Mouse (Mus musculus): ENCODE results near the gene Pdf. TPM values are rescaled to one million over a fixed set of nuclear protein-coding genes. Genes with fewer than 3 reads are reported as not detected.

Pdf gene
- polyA plus RNA-seq (2015; fragmentation: Nextera tagmentation; extraction: Ambion mirVana), result 13.5 and 14.7 TPM in 2 replicates

DNA sequence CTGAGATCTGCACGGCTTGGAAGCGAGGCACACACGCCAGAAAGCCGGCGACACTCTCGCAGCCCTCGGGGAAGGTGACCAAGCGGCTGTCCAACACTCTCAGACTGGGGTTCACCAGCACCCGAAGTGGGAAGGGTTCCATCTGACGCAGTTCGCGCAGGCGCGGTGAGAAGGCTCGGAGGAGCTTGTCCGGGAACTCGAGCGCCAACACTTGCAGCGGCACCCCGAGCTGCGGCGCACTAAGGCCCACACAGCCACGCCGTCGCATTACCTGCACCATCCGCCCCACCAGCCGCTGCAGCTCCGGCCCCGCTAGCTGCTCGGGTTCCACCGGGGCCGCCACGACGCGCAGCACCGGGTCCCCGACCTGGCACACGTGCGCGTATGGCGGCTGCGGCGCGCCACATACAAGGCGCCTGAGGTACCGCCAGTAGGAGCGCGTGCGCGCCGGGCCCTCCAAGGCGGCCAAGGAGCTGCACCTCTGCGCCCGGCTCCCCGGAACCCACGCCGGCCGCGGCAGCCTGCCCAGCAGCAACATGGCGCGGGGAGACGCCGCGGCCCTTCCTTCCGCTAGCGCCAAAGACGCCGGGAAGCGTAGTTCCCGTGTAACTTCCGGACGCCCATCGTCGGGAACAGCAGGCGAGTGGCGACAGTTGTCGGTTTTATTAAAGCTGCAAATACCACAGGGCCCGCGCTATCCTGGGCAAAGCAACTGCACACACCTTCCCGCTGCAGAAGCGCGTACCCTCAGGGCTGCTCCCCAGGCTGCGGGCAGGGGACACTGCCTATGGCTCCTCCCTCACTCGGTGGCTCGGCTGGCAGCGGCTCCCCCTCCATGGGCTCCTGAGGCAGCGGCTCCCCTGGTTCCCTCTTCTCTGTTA is at the start of gene Pdf:
TSS of gene Pdf (minus strand) at position 554 of the 881 bp plus-strand sequence.
- Histone ChIP-seq H3K27me3 (ENCODE audit: control insufficient read depth, insufficient read depth, low read depth, low read length) (no peaks in the 10 kb centered on the region), H3K9ac (ENCODE audit: low read depth, low read length) (peak within 1 kb of the TSS; percentile 75), H3K4me1 (ENCODE audit: control insufficient read depth, low read depth, low read length) (peaks cover 17% of the 10 kb centered on the region), H3K4me2 (ENCODE audit: low read depth, low read length) (peak within 1 kb of the TSS; percentile 81), H3K27ac (ENCODE audit: low read length) (peak within 1 kb of the TSS; percentile 85), H3K4me3 (ENCODE audit: low read depth, low read length) (peak within 1 kb of the TSS; percentile 76), H3K36me3 (ENCODE audit: control insufficient read depth, insufficient read depth) (peaks cover 53% of the 10 kb centered on the region), H3K9me3 (replicated peaks; ENCODE audit: control insufficient read depth, low read length) (no peaks in the 10 kb centered on the region)
- peak; percentile 76 for ATAC-seq (ENCODE audit: low read depth)
- under 1% methylated on average over 87 of the region's 87 CpGs for WGBS (ENCODE audit: insufficient replicate concordance)

DNA sequence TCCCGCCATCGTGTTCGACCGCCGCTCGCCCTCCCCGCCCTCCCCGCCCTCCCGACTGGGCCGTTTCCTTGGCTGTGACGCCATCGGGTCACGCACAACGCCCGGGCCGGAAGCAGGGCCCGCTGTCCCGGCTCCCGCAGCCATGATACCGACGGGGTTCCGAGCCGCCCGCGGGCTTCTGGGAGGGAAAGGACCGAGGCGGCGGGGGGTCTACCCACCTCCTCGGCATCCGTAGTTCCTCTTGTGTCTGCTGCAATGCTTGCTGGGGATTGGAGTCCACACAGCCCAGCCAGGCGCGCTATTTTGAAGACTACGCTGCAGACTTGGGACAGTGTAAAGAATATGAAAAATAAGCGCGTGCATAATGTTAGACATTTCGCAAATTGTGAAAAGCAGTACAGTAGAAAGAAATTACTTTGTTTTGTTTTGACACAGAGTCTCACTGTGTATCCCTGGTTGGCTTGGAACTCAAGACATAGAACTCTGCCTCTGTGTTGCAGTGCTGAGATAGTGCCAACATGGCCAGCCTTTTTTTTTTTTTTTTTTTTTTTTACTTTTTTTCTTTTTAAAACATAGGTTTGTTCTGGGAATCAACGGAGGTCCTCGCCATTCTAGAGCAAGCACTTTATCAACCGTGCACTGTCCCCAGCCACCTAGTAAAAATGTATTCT is 48.1 kb upstream of the Pdf start, which contains the start of gene Terf2:
TSS of gene Terf2 (minus strand) at position 182 of the 671 bp plus-strand sequence.
- WGBS (ENCODE audit: insufficient replicate concordance), result 2% methylated on average over 39 of the region's 39 CpGs
- no peaks in the 10 kb centered on the region; the same call in 1 of the 2 replicates for H3K36me3 ChIP-seq (ENCODE audit: control insufficient read depth, insufficient read depth)
- peaks cover 14% of the 10 kb centered on the region for H3K4me1 ChIP-seq (ENCODE audit: control insufficient read depth, low read depth, low read length)
- ATAC-seq (ENCODE audit: low read depth), result peak; percentile 89
- H3K4me2 ChIP-seq (ENCODE audit: low read depth, low read length), result peak within 1 kb of the TSS; percentile 77
- H3K9me3 ChIP-seq (replicated peaks; ENCODE audit: control insufficient read depth, low read length), result no peaks in the 10 kb centered on the region
- H3K27me3 ChIP-seq (ENCODE audit: control insufficient read depth, insufficient read depth, low read depth, low read length), result no peaks in the 10 kb centered on the region
- peak within 1 kb of the TSS; percentile 95 for H3K27ac ChIP-seq (ENCODE audit: low read length)
- peak within 1 kb of the TSS; percentile 91 for H3K4me3 ChIP-seq (ENCODE audit: low read depth, low read length)
- peak within 1 kb of the TSS; percentile 95 for H3K9ac ChIP-seq (ENCODE audit: low read depth, low read length)

DNA sequence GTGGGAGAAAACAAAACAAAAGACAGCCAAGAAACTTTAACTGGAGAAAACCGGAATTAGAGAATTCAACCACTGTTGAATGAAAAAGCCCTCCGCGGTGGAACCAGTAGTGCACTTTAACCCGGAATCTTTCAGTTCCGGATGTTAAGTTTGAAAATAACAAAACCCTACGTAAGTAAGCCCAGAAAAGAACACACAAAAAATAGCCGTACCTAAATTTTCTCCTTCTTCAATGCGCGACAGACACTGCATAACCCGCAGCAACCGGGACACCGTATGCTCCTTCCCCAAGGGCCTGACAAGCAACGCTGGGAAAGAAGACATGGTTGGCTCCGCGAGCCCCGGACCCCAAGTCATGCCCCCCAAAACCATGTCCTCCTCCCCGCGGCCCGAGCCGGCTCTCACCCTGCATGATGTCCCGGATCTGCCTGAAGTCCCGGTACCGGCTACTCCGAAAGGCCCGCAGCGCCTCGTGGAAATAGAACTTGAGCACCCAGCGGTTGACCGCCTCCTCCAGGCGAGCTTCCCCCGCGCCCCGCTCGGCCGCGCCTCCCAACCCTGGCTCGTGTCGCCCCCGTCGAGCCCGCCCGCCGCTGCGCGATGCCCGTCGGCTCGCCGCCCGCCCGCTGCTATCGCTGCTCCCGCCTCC is 47.4 kb upstream of the Pdf start:
- peak; percentile 20 for ATAC-seq (ENCODE audit: low read depth)
- Histone ChIP-seq H3K27ac (ENCODE audit: low read length) (peak overlapping the region; percentile 95), H3K4me2 (ENCODE audit: low read depth, low read length) (peak overlapping the region; percentile 77), H3K9ac (ENCODE audit: low read depth, low read length) (peak overlapping the region; percentile 95), H3K4me1 (ENCODE audit: control insufficient read depth, low read depth, low read length) (peaks cover 14% of the 10 kb centered on the region), H3K9me3 (replicated peaks; ENCODE audit: control insufficient read depth, low read length) (no peaks in the 10 kb centered on the region), H3K4me3 (ENCODE audit: low read depth, low read length) (peak overlapping the region; percentile 91), H3K36me3 (ENCODE audit: control insufficient read depth, insufficient read depth) (peaks cover 2% of the 10 kb centered on the region; the same call in 1 of the 2 replicates), H3K27me3 (ENCODE audit: control insufficient read depth, insufficient read depth, low read depth, low read length) (no peaks in the 10 kb centered on the region)
- under 1% methylated on average over 40 of the region's 53 CpGs for WGBS (ENCODE audit: insufficient replicate concordance)

DNA sequence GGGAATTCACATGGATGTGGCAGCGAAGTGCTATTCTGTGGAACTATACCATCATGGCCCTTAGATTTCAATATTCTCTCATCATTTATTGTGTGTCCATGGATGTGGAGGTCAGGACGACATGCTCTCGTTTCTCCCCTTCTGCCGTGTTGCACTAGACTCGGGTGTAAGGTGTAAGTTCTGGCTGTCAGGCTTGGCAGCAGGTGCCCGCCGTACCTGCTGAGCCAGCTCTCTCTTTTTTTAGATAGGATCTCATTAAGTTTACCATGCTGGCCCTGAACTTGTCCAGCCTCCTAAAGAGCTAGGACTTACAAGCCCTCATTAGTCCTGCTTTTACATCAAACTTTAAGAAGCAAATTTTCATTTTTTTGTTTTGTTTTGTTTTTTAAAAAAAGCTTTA is 42.1 kb upstream of the Pdf start:
- Histone ChIP-seq H3K9ac (ENCODE audit: low read depth, low read length) (no peak overlapping the region), H3K36me3 (ENCODE audit: control insufficient read depth, insufficient read depth) (peaks cover 9% of the 10 kb centered on the region), H3K4me1 (ENCODE audit: control insufficient read depth, low read depth, low read length) (peaks cover 10% of the 10 kb centered on the region), H3K27me3 (ENCODE audit: control insufficient read depth, insufficient read depth, low read depth, low read length) (no peaks in the 10 kb centered on the region), H3K4me2 (ENCODE audit: low read depth, low read length) (no peak overlapping the region), H3K4me3 (ENCODE audit: low read depth, low read length) (no peak overlapping the region), H3K9me3 (replicated peaks; ENCODE audit: control insufficient read depth, low read length) (no peaks in the 10 kb centered on the region), H3K27ac (ENCODE audit: low read length) (no peak overlapping the region)
- WGBS (ENCODE audit: insufficient replicate concordance), result 91% methylated on average over 7 of the region's 7 CpGs
- no peak for ATAC-seq (ENCODE audit: low read depth)

DNA sequence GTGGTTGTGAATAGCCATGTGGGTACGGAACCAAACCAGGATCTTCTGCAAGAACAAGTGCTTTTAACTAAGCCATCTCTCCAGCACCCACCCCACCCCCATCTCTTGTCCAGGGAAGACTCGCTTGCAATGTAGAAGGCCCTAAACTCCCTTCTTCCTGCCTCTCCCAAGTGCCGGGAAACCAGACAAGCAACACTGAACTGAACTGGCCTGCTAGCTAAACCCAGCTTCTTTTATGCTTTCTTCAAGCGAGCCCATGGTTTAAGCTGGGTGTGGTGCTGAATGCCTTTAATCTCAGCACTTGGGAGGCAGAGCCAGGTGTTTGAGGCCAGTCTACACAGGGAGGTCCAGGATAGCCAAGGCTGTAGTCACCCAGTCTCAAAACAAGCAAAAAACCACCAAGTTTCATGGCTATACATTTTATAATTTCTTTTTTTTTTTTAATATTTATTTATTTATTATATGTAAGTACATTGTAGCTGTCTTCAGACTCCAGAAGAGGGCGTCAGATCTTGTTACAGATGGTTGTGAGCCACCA is 40.2 kb upstream of the Pdf start:
- Histone ChIP-seq H3K36me3 (ENCODE audit: control insufficient read depth, insufficient read depth) (peaks cover 13% of the 10 kb centered on the region), H3K4me3 (ENCODE audit: low read depth, low read length) (no peak overlapping the region), H3K4me1 (ENCODE audit: control insufficient read depth, low read depth, low read length) (no peaks in the 10 kb centered on the region), H3K9me3 (replicated peaks; ENCODE audit: control insufficient read depth, low read length) (no peaks in the 10 kb centered on the region), H3K27ac (ENCODE audit: low read length) (no peak overlapping the region), H3K9ac (ENCODE audit: low read depth, low read length) (no peak overlapping the region), H3K4me2 (ENCODE audit: low read depth, low read length) (no peak overlapping the region), H3K27me3 (ENCODE audit: control insufficient read depth, insufficient read depth, low read depth, low read length) (no peaks in the 10 kb centered on the region)
- 85% methylated on average over 5 of the region's 5 CpGs for WGBS (ENCODE audit: insufficient replicate concordance)
- no peak for ATAC-seq (ENCODE audit: low read depth)

DNA sequence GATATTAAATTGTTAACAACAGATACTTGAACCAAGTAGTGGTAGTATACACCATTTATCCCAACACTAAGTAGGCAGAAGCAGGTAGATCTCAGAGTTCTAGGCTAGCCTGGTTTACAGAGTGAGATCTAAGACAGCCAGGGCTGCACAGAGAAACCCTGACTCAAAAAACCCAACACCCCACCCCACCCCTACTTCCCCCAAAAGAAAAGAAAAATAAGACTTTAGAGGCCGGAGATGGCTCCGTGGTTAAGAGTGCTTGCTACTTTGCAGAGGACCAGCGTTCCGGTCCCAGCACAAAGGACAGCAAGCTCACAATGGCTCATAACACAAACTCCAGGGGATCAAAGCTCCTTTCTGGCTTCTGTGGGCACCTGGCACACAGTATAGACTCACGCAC is 37.6 kb upstream of the Pdf start:
- Histone ChIP-seq H3K4me1 (ENCODE audit: control insufficient read depth, low read depth, low read length) (no peaks in the 10 kb centered on the region), H3K27ac (ENCODE audit: low read length) (no peak overlapping the region), H3K4me2 (ENCODE audit: low read depth, low read length) (no peak overlapping the region), H3K27me3 (ENCODE audit: control insufficient read depth, insufficient read depth, low read depth, low read length) (no peaks in the 10 kb centered on the region), H3K9me3 (replicated peaks; ENCODE audit: control insufficient read depth, low read length) (no peaks in the 10 kb centered on the region), H3K36me3 (ENCODE audit: control insufficient read depth, insufficient read depth) (peaks cover 20% of the 10 kb centered on the region), H3K4me3 (ENCODE audit: low read depth, low read length) (no peak overlapping the region), H3K9ac (ENCODE audit: low read depth, low read length) (no peak overlapping the region)
- no peak for ATAC-seq (ENCODE audit: low read depth)
- WGBS (ENCODE audit: insufficient replicate concordance), result 90% methylated on average over 5 of the region's 5 CpGs

DNA sequence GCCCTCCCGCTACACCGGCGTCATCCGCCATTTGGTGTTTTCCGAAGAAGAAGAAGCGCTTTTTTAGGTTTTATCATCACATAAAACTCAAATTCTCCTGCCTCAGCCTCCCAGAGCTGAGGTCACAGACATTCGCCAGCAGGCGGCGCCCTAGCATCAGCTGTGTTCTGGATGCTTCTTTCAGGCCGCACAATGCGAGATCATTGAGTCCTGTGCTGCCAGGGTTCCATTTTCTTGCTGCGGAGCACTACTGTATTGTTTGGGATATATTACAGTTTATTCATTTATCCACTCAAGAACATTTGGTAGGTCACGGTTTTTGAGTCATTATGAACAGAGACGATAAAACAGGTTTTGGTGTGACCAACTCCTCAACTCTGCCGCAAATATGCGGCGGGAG is 36.9 kb upstream of the Pdf start:
- no peak overlapping the region for H3K27ac ChIP-seq (ENCODE audit: low read length)
- no peak for ATAC-seq (ENCODE audit: low read depth)
- WGBS (ENCODE audit: insufficient replicate concordance), result 89% methylated on average over 17 of the region's 17 CpGs
- H3K4me3 ChIP-seq (ENCODE audit: low read depth, low read length), result no peak overlapping the region
- no peaks in the 10 kb centered on the region for H3K27me3 ChIP-seq (ENCODE audit: control insufficient read depth, insufficient read depth, low read depth, low read length)
- H3K4me2 ChIP-seq (ENCODE audit: low read depth, low read length), result no peak overlapping the region
- H3K36me3 ChIP-seq (ENCODE audit: control insufficient read depth, insufficient read depth), result peaks cover 23% of the 10 kb centered on the region
- no peaks in the 10 kb centered on the region for H3K4me1 ChIP-seq (ENCODE audit: control insufficient read depth, low read depth, low read length)
- no peak overlapping the region for H3K9ac ChIP-seq (ENCODE audit: low read depth, low read length)
- no peaks in the 10 kb centered on the region for H3K9me3 ChIP-seq (replicated peaks; ENCODE audit: control insufficient read depth, low read length)

DNA sequence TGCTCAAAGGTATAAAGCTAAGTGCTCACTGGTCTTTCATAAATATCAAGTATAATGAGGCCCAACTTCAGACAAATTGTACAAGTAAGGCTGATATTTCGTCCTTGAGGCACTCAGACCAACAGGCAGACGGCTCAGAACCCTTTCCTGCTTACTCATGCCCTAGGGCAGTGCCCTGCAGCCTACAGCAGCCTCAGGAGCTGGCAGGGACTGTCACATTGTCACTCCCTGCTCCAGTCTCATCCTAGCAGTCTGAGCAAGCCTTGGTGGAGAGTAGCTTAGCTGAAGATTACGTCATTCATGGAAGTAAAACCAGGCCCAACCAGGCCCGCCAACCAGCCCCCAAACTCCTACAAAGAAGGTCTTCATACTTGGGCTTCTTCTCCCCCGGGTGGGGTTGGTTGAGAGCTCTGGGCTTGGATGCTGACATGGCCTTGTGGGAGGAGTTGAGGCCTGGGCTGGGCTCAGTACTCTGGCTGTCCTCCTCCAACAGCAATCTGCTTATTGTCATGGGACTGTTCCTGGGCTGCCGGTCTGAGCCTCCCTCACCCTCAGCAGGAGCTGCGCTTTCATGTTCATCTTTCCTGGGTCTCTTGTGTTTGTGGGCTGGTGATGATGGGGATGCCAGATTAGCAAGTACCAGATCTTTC is 27.9 kb upstream of the Pdf start:
- no peak for ATAC-seq (ENCODE audit: low read depth)

More for the DNA sequence above, 27.9 kb upstream of the Pdf start:
- Histone ChIP-seq H3K9ac (ENCODE audit: low read depth, low read length) (no peak overlapping the region), H3K4me1 (ENCODE audit: control insufficient read depth, low read depth, low read length) (no peaks in the 10 kb centered on the region), H3K9me3 (replicated peaks; ENCODE audit: control insufficient read depth, low read length) (no peaks in the 10 kb centered on the region), H3K4me2 (ENCODE audit: low read depth, low read length) (no peak overlapping the region), H3K4me3 (ENCODE audit: low read depth, low read length) (no peak overlapping the region), H3K36me3 (ENCODE audit: control insufficient read depth, insufficient read depth) (peaks cover 36% of the 10 kb centered on the region), H3K27me3 (ENCODE audit: control insufficient read depth, insufficient read depth, low read depth, low read length) (no peaks in the 10 kb centered on the region), H3K27ac (ENCODE audit: low read length) (no peak overlapping the region)
- 76% methylated on average over 7 of the region's 7 CpGs for WGBS (ENCODE audit: insufficient replicate concordance)

Data from liver, embryonic 16.5 days (tissue).